Mouse (Mus musculus): Measurements from ENCODE around the gene Zfp36l2. TPM values are rescaled to one million over a fixed set of nuclear protein-coding genes. Genes with fewer than 3 reads are reported as not detected.

The Zfp36l2 gene
- polyA plus RNA-seq, 1 experiment from 2014 or later = 4.2 TPM

- no peak for ATAC-seq
- Histone ChIP-seq H3K4me2 (ENCODE audit: low read length) (no peak overlapping the region), H3K27me3 (replicated peaks; ENCODE audit: control insufficient read depth, insufficient read depth, low read length) (no peaks in the 10 kb centered on the region), H3K36me3 (ENCODE audit: control insufficient read depth, insufficient read depth, low read length) (no peaks in the 10 kb centered on the region), H3K4me3 (ENCODE audit: low read length) (no peak overlapping the region), H3K9me3 (ENCODE audit: control insufficient read depth, low read length) (no peaks in the 10 kb centered on the region), H3K9ac (ENCODE audit: low read depth, low read length) (no peak overlapping the region), H3K4me1 (ENCODE audit: control insufficient read depth, insufficient read depth, low read depth, low read length) (peaks cover 8% of the 10 kb centered on the region), H3K27ac (ENCODE audit: low read depth, low read length) (no peak overlapping the region)
- WGBS = 83% methylated on average over 6 of the region's 6 CpGs
Measured at GRCm38 (mm10) chr17:84157743-84158460, 29.8 kb downstream of the Zfp36l2 start.

DNA sequence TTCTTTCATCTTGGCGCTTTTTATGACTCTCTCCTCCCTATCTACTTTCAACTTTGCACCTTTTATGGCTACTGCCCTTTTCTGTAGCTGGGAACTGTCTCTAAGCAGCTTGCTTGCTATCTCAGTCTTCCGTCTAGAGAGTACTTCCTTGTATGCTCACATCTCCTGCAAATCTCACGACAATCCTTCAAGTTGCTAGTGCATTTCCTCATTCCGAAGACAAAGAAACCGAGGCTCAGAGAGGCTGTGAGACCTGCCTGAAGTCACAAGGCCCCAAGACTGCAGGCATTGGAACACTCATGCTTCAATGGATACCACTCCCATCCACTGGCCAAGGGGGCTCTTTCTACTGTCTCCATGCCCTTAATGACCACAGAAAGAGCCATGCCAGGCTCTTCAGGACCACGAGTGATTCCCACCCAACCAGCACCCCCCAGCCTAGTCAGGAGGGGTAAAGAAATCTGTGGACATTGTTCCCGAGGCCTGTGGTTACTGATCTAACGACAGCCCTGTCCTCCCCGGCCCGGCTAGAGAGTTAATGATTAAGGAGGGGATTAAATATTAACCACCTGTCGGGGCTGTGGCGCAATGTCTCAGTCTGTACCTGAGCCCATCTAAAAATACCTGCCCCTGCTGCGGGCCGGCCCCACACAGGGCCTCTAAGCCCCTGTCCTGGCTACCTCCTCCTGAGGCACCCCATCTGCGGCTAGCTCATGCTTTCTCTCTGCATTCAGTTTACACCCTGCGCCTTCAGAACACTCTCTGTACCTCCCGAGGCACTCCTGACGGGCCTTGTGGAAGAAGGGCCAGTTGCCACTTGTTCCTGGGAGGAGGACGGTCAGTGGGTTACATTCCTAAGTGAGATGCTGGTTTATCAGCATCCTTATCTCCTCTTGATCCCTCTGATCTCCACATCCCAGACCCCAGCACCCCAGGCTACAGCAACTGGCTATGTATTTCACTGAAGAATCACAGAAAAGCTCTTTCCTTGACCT is 30.7 kb downstream of the Zfp36l2 start:
- Histone ChIP-seq H3K27ac (ENCODE audit: low read depth, low read length) (no peak overlapping the region), H3K9ac (ENCODE audit: low read depth, low read length) (no peak overlapping the region), H3K36me3 (ENCODE audit: control insufficient read depth, insufficient read depth, low read length) (no peaks in the 10 kb centered on the region), H3K9me3 (ENCODE audit: control insufficient read depth, low read length) (no peaks in the 10 kb centered on the region), H3K4me3 (ENCODE audit: low read length) (no peak overlapping the region), H3K4me2 (ENCODE audit: low read length) (no peak overlapping the region), H3K4me1 (ENCODE audit: control insufficient read depth, insufficient read depth, low read depth, low read length) (peaks cover 10% of the 10 kb centered on the region), H3K27me3 (replicated peaks; ENCODE audit: control insufficient read depth, insufficient read depth, low read length) (no peaks in the 10 kb centered on the region)
- 38% methylated on average over 19 of the region's 19 CpGs for WGBS
- no peak for ATAC-seq

DNA sequence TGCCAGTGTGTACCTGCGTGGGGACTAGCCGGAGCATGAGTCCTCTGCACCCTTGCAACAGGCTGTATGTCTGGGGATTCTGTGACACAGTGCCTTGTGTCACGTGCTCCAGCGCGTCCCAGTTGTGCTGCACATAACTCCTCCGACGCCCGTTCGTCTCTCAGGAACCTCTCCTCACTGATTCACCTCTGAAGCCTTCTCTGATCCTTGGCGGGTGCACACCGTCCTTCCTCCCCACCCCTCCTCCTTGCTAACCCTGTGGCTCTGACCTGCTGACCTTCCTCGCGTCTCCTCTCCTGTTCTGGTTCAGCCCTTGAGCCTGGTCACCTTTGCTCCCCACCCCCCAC is 31.5 kb downstream of the Zfp36l2 start:
- Histone ChIP-seq H3K36me3 (ENCODE audit: control insufficient read depth, insufficient read depth, low read length) (no peaks in the 10 kb centered on the region), H3K4me2 (ENCODE audit: low read length) (no peak overlapping the region), H3K4me1 (ENCODE audit: control insufficient read depth, insufficient read depth, low read depth, low read length) (peaks cover 4% of the 10 kb centered on the region; the same call in 1 of the 2 replicates), H3K27ac (ENCODE audit: low read depth, low read length) (no peak overlapping the region), H3K9me3 (ENCODE audit: control insufficient read depth, low read length) (no peaks in the 10 kb centered on the region), H3K4me3 (ENCODE audit: low read length) (no peak overlapping the region), H3K27me3 (replicated peaks; ENCODE audit: control insufficient read depth, insufficient read depth, low read length) (no peaks in the 10 kb centered on the region), H3K9ac (ENCODE audit: low read depth, low read length) (no peak overlapping the region)
- 59% methylated on average over 13 of the region's 13 CpGs for whole genome bisulfite sequencing
- no peak for ATAC-seq

DNA sequence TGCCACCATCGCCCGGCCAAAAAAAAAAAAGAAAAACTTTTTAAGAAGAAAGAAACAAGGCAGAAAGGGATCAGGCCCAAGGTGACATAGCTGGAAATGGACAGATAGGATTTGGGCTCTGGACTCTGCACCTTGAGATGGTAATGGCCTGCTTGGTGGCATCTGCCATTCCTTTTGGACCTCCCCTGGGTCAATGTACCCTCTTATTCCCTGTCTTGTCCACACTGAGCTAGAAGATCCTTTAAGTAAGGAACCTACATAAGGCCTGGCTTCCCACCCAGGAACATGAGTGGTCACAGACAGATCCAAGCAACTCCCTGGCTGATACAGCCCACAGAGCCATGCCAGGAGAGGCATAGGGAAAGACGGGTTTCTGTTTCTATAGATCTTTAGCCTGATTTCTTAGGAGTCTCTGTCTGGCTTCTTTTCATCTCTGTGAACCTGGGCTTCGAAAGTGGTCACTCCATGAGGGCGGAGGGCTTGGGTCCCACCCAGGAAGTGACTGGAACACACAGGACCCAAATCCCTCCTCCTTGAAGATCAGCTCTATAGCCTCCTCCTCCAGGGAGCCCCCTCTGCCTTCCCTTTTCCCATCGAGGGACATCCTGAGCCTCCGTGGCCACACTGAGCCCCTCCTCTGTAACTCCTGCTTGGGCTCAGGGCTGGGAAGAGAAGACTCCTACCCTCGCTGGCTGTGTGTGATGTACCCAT is 32.1 kb downstream of the Zfp36l2 start:
- Histone ChIP-seq H3K36me3 (ENCODE audit: control insufficient read depth, insufficient read depth, low read length) (no peaks in the 10 kb centered on the region), H3K27ac (ENCODE audit: low read depth, low read length) (no peak overlapping the region), H3K9me3 (ENCODE audit: control insufficient read depth, low read length) (no peaks in the 10 kb centered on the region), H3K4me2 (ENCODE audit: low read length) (no peak overlapping the region), H3K27me3 (replicated peaks; ENCODE audit: control insufficient read depth, insufficient read depth, low read length) (no peaks in the 10 kb centered on the region), H3K4me3 (ENCODE audit: low read length) (no peak overlapping the region), H3K9ac (ENCODE audit: low read depth, low read length) (no peak overlapping the region), H3K4me1 (ENCODE audit: control insufficient read depth, insufficient read depth, low read depth, low read length) (peaks cover 2% of the 10 kb centered on the region; the same call in 1 of the 2 replicates)
- WGBS = 79% methylated on average over 8 of the region's 8 CpGs
- no peak for ATAC-seq

GRCm38 (mm10) chr17:84155029-84155338 is 32.8 kb downstream of the Zfp36l2 start:
- Histone ChIP-seq H3K4me2 (ENCODE audit: low read length) (no peak overlapping the region), H3K9ac (ENCODE audit: low read depth, low read length) (no peak overlapping the region), H3K9me3 (ENCODE audit: control insufficient read depth, low read length) (no peaks in the 10 kb centered on the region), H3K4me1 (ENCODE audit: control insufficient read depth, insufficient read depth, low read depth, low read length) (peaks cover 2% of the 10 kb centered on the region; the same call in 1 of the 2 replicates), H3K27me3 (replicated peaks; ENCODE audit: control insufficient read depth, insufficient read depth, low read length) (no peaks in the 10 kb centered on the region), H3K27ac (ENCODE audit: low read depth, low read length) (no peak overlapping the region), H3K4me3 (ENCODE audit: low read length) (no peak overlapping the region), H3K36me3 (ENCODE audit: control insufficient read depth, insufficient read depth, low read length) (no peaks in the 10 kb centered on the region)
- 88% methylated on average over 6 of the region's 6 CpGs for WGBS
- ATAC-seq = no peak

DNA sequence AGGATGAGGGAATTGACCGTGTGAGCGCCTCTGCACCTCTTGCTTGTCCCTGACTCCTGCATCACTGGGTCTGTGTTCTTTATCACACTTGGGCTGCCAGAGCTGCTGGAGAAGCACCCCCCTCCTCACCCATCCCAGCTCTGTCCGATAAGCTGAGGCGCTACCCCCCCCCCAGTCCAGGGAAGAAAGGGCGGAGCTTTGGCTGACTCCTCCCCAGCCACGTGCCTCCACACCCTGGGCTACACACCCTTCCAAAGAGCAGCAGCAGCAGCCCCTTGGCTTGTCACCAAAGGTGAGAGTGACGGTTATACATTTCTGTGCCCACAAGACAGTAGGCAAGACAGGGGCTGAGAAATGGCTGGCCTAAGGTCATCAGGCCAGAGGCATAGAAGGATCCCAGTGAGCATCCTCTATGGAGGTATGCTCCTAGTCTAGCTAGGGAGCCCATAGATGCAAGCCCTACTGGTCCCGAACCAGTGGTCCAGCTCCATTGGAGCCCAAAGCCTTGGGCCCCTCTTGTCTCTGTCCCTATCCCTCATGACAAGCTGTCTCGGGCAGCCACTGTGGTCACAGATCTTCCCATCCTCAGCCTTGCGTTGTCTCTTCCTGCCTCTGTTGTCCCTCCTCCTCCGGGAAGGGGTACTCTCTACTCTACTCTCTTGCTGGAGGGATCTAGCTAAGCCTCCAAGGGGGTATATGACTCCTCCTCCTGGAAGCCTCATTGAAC is 33.3 kb downstream of the Zfp36l2 start:
- H3K36me3 ChIP-seq (ENCODE audit: control insufficient read depth, insufficient read depth, low read length) = no peaks in the 10 kb centered on the region
- no peak for ATAC-seq
- no peak overlapping the region for H3K4me2 ChIP-seq (ENCODE audit: low read length)
- H3K4me1 ChIP-seq (ENCODE audit: control insufficient read depth, insufficient read depth, low read depth, low read length) = peaks cover 2% of the 10 kb centered on the region; the same call in 1 of the 2 replicates
- H3K9me3 ChIP-seq (ENCODE audit: control insufficient read depth, low read length) = no peaks in the 10 kb centered on the region
- no peak overlapping the region for H3K9ac ChIP-seq (ENCODE audit: low read depth, low read length)
- H3K27ac ChIP-seq (ENCODE audit: low read depth, low read length) = no peak overlapping the region
- H3K4me3 ChIP-seq (ENCODE audit: low read length) = no peak overlapping the region
- WGBS = 90% methylated on average over 11 of the region's 11 CpGs
- H3K27me3 ChIP-seq (replicated peaks; ENCODE audit: control insufficient read depth, insufficient read depth, low read length) = no peaks in the 10 kb centered on the region

DNA sequence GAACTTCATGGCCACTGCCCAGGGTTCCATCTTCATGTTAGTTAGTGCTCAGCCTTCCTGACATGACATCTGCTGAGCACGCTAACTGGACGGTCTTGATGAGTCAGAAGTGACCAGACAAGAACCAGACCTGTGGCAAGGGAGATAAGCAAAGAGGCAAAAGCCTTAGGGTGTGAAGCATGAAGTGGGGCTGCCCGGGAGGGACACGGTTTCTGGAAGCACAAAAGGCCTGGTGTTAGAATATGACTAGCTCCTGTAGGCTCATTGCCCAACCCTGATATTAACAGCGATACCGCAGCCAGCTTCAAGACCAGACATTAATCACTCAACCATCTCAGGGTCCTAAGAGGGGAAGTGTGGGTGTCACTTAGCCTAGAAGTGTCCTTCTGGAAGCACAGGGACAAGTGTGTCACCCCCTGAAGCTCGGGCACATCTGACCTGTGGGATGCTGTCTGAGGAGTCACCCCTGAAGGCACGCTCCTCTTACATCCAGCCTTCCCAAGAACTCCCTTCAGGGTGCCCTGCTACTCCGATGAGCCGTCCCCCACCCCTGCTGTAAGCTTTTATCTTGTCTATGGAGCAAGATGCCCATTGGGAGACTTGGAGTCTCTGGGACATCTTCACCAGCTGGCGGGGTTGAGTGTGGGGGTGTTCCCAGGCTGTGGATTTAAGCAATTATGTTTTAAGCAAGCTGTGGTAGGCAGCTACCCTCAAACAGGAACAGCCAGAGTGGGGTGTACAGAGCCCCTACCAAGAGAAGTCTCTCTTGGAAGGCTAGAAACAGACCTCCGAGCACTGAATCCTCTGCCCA is 34.6 kb downstream of the Zfp36l2 start:
- H3K27ac ChIP-seq (ENCODE audit: low read depth, low read length) = no peak overlapping the region
- no peak overlapping the region for H3K4me3 ChIP-seq (ENCODE audit: low read length)
- H3K36me3 ChIP-seq (ENCODE audit: control insufficient read depth, insufficient read depth, low read length) = no peaks in the 10 kb centered on the region
- no peak for ATAC-seq
- H3K9me3 ChIP-seq (ENCODE audit: control insufficient read depth, low read length) = no peaks in the 10 kb centered on the region
- H3K4me2 ChIP-seq (ENCODE audit: low read length) = no peak overlapping the region
- H3K27me3 ChIP-seq (replicated peaks; ENCODE audit: control insufficient read depth, insufficient read depth, low read length) = no peaks in the 10 kb centered on the region
- H3K9ac ChIP-seq (ENCODE audit: low read depth, low read length) = no peak overlapping the region
- peaks cover 7% of the 10 kb centered on the region; the same call in 1 of the 2 replicates for H3K4me1 ChIP-seq (ENCODE audit: control insufficient read depth, insufficient read depth, low read depth, low read length)
- 83% methylated on average over 12 of the region's 12 CpGs for WGBS

Measured in hindbrain, embryonic 16.5 days (tissue).